Comparison of ENCODE assay signal across 10 mouse cellular contexts in the genomic region with DNA sequence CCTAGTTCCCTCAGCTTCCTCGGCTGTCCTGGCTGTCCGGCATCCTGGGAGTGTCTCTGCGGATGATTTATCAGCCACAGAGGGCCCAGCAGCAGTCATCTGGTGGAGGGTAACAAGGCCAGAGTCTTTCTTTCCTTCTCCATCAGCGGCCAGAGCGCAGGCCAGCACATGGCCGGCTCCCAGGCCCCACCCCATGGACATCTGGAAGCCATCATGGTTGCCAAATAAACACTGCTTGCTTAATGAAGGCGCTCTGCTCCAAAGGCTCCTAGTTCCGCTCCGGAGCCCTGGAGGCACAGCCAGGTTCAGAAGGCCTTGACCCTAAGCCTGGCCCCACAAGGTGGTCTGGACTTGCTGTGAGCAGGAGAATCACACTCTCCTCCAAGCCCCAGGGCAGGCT. TPM values are rescaled to one million over a fixed set of nuclear protein-coding genes. Genes with fewer than 3 reads are reported as not detected.
DNase-seq lines count a peak whose midpoint lies in the region; ATAC-seq and TF ChIP-seq lines count a peak whose summit lies in the region.
"Had no signal": no experiment of that assay in that cellular context is flagged by ENCODE, and none has a peak within 500 bp of the region (broad histone marks: within the 10 kb centered on the region; RNA-seq: fewer than 3 reads in every experiment).

No protein-coding gene starts in this region.

- H3K36me3 ChIP-seq in lung, embryonic 14.5 days (ENCODE audit: insufficient read depth) = no peaks in the 10 kb centered on the region
- H3K36me3 ChIP-seq: embryonic facial prominence, embryonic 13.5 days; midbrain, embryonic 12.5 days had no signal

- no peak overlapping the region for H3K9ac ChIP-seq in lung, embryonic 14.5 days
- H3K9ac ChIP-seq: embryonic facial prominence, embryonic 13.5 days; midbrain, embryonic 12.5 days had no signal

- H3K4me3 ChIP-seq in lung, embryonic 14.5 days (ENCODE audit: low read depth, low read length) = no peak overlapping the region
- H3K4me3 ChIP-seq: embryonic facial prominence, embryonic 13.5 days; midbrain, embryonic 12.5 days had no signal

- WGBS in lung, embryonic 14.5 days = 25% methylated on average over 9 of the region's 9 CpGs

- peak; percentile 70 for ATAC-seq in lung, embryonic 14.5 days (ENCODE audit: insufficient read depth)
- no peak for ATAC-seq in megakaryocyte progenitor cell, adult 5-6 weeks (replicated peaks; ENCODE audit: poor library complexity)

- peak; percentile 64 for DNase-seq in urinary bladder, postnatal 14 days (ENCODE audit: low spot score)
- no peak for DNase-seq in urinary bladder, adult 2 months (ENCODE audit: low spot score)
- DNase-seq in heart, postnatal 4 days = peak; percentile 69
- DNase-seq in lung, embryonic 14.5 days = peak; percentile 83
- DNase-seq in layer of hippocampus, adult 18-20 months (ENCODE audit: low spot score in 2 of 2) = no peak
- no peak for DNase-seq in B cell, adult 2 months
- DNase-seq in left cerebral cortex, adult 8-10 months (ENCODE audit: low spot score in 2 of 2) = no peak

- no peaks in the 10 kb centered on the region for H3K4me1 ChIP-seq in lung, embryonic 14.5 days (ENCODE audit: insufficient read depth)
- H3K4me1 ChIP-seq: midbrain, embryonic 12.5 days had no signal

- H3K27me3 ChIP-seq in lung, embryonic 14.5 days (ENCODE audit: insufficient read depth, low read length) = peaks cover 66% of the 10 kb centered on the region
- H3K27me3 ChIP-seq: midbrain, embryonic 12.5 days had no signal

- no peak for TF ChIP-seq CTCF in lung, embryonic 14.5 days (IDR thresholded peaks at IDR 0.05; ENCODE audit: low read depth)

- no peak overlapping the region for H3K4me2 ChIP-seq in lung, embryonic 14.5 days
- H3K4me2 ChIP-seq: embryonic facial prominence, embryonic 13.5 days; midbrain, embryonic 12.5 days had no signal

- H3K27ac ChIP-seq in lung, embryonic 14.5 days (ENCODE audit: low read depth) = no peak overlapping the region
- H3K27ac ChIP-seq: embryonic facial prominence, embryonic 13.5 days; midbrain, embryonic 12.5 days had no signal

- H3K9me3 ChIP-seq in lung, embryonic 14.5 days (ENCODE audit: low read depth, low read length) = no peaks in the 10 kb centered on the region
- H3K9me3 ChIP-seq: embryonic facial prominence, embryonic 13.5 days; midbrain, embryonic 12.5 days had no signal

RNA-seq across cellular contexts. Expression of gene Hmcn2, which starts 25.6 kb away (rescaled TPM):
- 45.4 and 53.8 TPM in 2 replicates for polyA plus RNA-seq in urinary bladder, adult 2 months (2012; rRNA removed)
- total RNA-seq in heart, postnatal 4 days (2021) = 1 to 10 TPM; 1.7 to 2.9 TPM
- 1.1 and 1.3 TPM in 2 replicates for polyA plus RNA-seq in lung, embryonic 14.5 days (2014; fragmentation: Nextera tagmentation; extraction: Ambion mirVana)
- total RNA-seq in layer of hippocampus, adult 18-20 months (2021) = under 1 TPM; 0.05 to 0.33 TPM
- not detected in 2 replicates for total RNA-seq in megakaryocyte progenitor cell, adult 5-6 weeks (2015)
- 0.21 TPM in 1 of 2 replicates, not detected in the other for total RNA-seq in megakaryocyte progenitor cell, adult 5-6 weeks (2017)
- total RNA-seq in left cerebral cortex, adult 8-10 months (2022) = 1 to 10 TPM in 1 of 4 experiments, under 1 TPM in 3; 0.28 to 1.1 (median 0.42) TPM
- polyA plus RNA-seq: embryonic facial prominence, embryonic 13.5 days had no signal

Comparison
In these comparisons a context has a peak if more than half of its experiments do, and no peak if none do; other contexts are left out.
1. DNase-seq: peak in urinary bladder, postnatal 14 days (single experiment), heart, postnatal 4 days (single experiment) and lung, embryonic 14.5 days (single experiment); none in urinary bladder, adult 2 months (single experiment), layer of hippocampus, adult 18-20 months (0 of 2), B cell, adult 2 months (0 of 2) and left cerebral cortex, adult 8-10 months (0 of 2).